Mouse (Mus musculus) brain, embryonic 14.5 days (tissue): ENCODE results near the gene Ankdd1a. TPM values are rescaled to one million over a fixed set of nuclear protein-coding genes. Genes with fewer than 3 reads are reported as not detected.

ENCODE experiments used
- DNase-seq: peaks from one replicate; pipeline ENCODE4 v3.0.0-alpha.2; 2011; ENCODE audit warnings: low read depth
- CTCF ChIP-seq: fragments of 200-500 bp; IDR thresholded peaks from 2 replicates; pipeline ENCODE4 v1.5.1; 2012; ENCODE audit warnings: inconsistent platforms, mild to moderate bottlenecking, moderate library complexity, borderline replicate concordance; ENCODE audit not compliant: insufficient read depth, insufficient read length; ENCODE audit errors: extremely low read depth
- POLR2A ChIP-seq: fragments of 200-500 bp; IDR thresholded peaks from 2 replicates; pipeline ENCODE4 v1.6.1; 2012; ENCODE audit warnings: mild to moderate bottlenecking, inconsistent platforms, borderline replicate concordance; ENCODE audit not compliant: poor library complexity, insufficient read depth, insufficient read length, severe bottlenecking; ENCODE audit errors: extremely low read depth
- polyA plus RNA-seq: library from polyadenylated mRNA; depleted of rRNA; stranded (reverse); fragments of >200 nt; gene quantifications from 2 replicates; pipeline ENCODE4 v1.2.3, GENCODE M21; 2012; rRNA removed

The Ankdd1a gene
- 1.2 and 2.1 TPM in 2 replicates for polyA plus RNA-seq

GRCm38 (mm10) chr9:65519807-65520504 is at the start of gene Ankdd1a:
Gene Ankdd1a (minus strand): TSS chr9:65520193.
- TF ChIP-seq POLR2A (peak; percentile 14; the same call in 1 of the 2 replicates), CTCF (no peak)
- DNase-seq = peak; percentile 80

GRCm38 (mm10) chr9:65569491-65569971 is 49.5 kb upstream of the Ankdd1a start:
- TF ChIP-seq POLR2A (no peak), CTCF (no peak)
- no peak for DNase-seq

- no peak for TF ChIP-seq POLR2A
- no peak for DNase-seq
Measured at GRCm38 (mm10) chr9:65568787-65569186, 48.8 kb upstream of the Ankdd1a start.

GRCm38 (mm10) chr9:65564698-65565097 is 44.7 kb upstream of the Ankdd1a start:
- no peak for TF ChIP-seq CTCF
- no peak for TF ChIP-seq POLR2A
- DNase-seq = no peak

GRCm38 (mm10) chr9:65563073-65563472 is 43.1 kb upstream of the Ankdd1a start:
- DNase-seq = no peak
- TF ChIP-seq CTCF = no peak
- no peak for TF ChIP-seq POLR2A

- no peak for DNase-seq
- TF ChIP-seq CTCF (no peak), POLR2A (no peak)
Measured at GRCm38 (mm10) chr9:65562081-65562506, 42.1 kb upstream of the Ankdd1a start.

- TF ChIP-seq CTCF = no peak
- TF ChIP-seq POLR2A = no peak
- peak; percentile 76 for DNase-seq
Measured at GRCm38 (mm10) chr9:65561016-65561415, 41.0 kb upstream of the Ankdd1a start.

- DNase-seq = no peak
Measured at GRCm38 (mm10) chr9:65558806-65559205, 38.8 kb upstream of the Ankdd1a start.

GRCm38 (mm10) chr9:65556979-65557378 is 37.0 kb upstream of the Ankdd1a start:
- DNase-seq = no peak
- TF ChIP-seq CTCF (no peak), POLR2A (no peak)

More at GRCm38 (mm10) chr9:65558806-65559205, 38.8 kb upstream of the Ankdd1a start:
- TF ChIP-seq POLR2A (no peak), CTCF (no peak)

GRCm38 (mm10) chr9:65556349-65556748 is 36.4 kb upstream of the Ankdd1a start:
- no peak for TF ChIP-seq POLR2A
- no peak for TF ChIP-seq CTCF
- DNase-seq = no peak

- no peak for DNase-seq
- TF ChIP-seq POLR2A (no peak), CTCF (no peak)
Measured at GRCm38 (mm10) chr9:65555621-65556020, 35.6 kb upstream of the Ankdd1a start.

GRCm38 (mm10) chr9:65555001-65555405 is 35.0 kb upstream of the Ankdd1a start:
- no peak for DNase-seq
- TF ChIP-seq CTCF (no peak), POLR2A (no peak)

- DNase-seq = no peak
- no peak for TF ChIP-seq CTCF
- TF ChIP-seq POLR2A = no peak
Measured at GRCm38 (mm10) chr9:65552711-65553110, 32.7 kb upstream of the Ankdd1a start.

- TF ChIP-seq CTCF (no peak), POLR2A (no peak)
- DNase-seq = no peak
Measured at GRCm38 (mm10) chr9:65552141-65552540, 32.1 kb upstream of the Ankdd1a start.
